Mouse (Mus musculus): ENCODE results near the gene Il17c. TPM values are rescaled to one million over a fixed set of nuclear protein-coding genes. Genes with fewer than 3 reads are reported as not detected.

Il17c gene
- polyA plus RNA-seq, 1 experiment from 2014 or later = 0.21 TPM

GRCm38 (mm10) chr8:122451161-122451703 is 29.4 kb downstream of the Il17c start:
- H3K27ac ChIP-seq = no peak overlapping the region
- H3K36me3 ChIP-seq (replicated peaks) = no peaks in the 10 kb centered on the region
- 86% methylated on average over 7 of the region's 7 CpGs for WGBS
- no peaks in the 10 kb centered on the region; the same call in 1 of the 2 replicates for H3K4me1 ChIP-seq
- no peak overlapping the region for H3K4me3 ChIP-seq
- DNase-seq (ENCODE audit: extremely low spot score, low spot score) = no peak
- H3K27me3 ChIP-seq (ENCODE audit: poor library complexity, severe bottlenecking) = peaks cover 6% of the 10 kb centered on the region; the same call in 1 of the 2 replicates
- no peaks in the 10 kb centered on the region for H3K9me3 ChIP-seq

GRCm38 (mm10) chr8:122452154-122452553 is 30.3 kb downstream of the Il17c start:
- H3K27ac ChIP-seq = no peak overlapping the region
- H3K27me3 ChIP-seq (ENCODE audit: poor library complexity, severe bottlenecking) = peaks cover 9% of the 10 kb centered on the region
- WGBS = 92% methylated on average over 10 of the region's 10 CpGs
- DNase-seq (ENCODE audit: extremely low spot score, low spot score) = no peak
- no peaks in the 10 kb centered on the region for H3K4me1 ChIP-seq
- H3K36me3 ChIP-seq (replicated peaks) = no peaks in the 10 kb centered on the region
- H3K4me3 ChIP-seq = no peak overlapping the region
- no peaks in the 10 kb centered on the region for H3K9me3 ChIP-seq

- Histone ChIP-seq H3K9me3 (no peaks in the 10 kb centered on the region), H3K4me1 (no peaks in the 10 kb centered on the region), H3K4me3 (no peak overlapping the region), H3K27ac (no peak overlapping the region), H3K27me3 (ENCODE audit: poor library complexity, severe bottlenecking) (peaks cover 31% of the 10 kb centered on the region), H3K36me3 (replicated peaks) (no peaks in the 10 kb centered on the region)
- no peak for DNase-seq (ENCODE audit: extremely low spot score, low spot score)
- 89% methylated on average over 6 of the region's 6 CpGs for WGBS
These were observed 32.6 kb downstream of the Il17c start for GRCm38 (mm10) chr8:122454409-122454808.

DNA sequence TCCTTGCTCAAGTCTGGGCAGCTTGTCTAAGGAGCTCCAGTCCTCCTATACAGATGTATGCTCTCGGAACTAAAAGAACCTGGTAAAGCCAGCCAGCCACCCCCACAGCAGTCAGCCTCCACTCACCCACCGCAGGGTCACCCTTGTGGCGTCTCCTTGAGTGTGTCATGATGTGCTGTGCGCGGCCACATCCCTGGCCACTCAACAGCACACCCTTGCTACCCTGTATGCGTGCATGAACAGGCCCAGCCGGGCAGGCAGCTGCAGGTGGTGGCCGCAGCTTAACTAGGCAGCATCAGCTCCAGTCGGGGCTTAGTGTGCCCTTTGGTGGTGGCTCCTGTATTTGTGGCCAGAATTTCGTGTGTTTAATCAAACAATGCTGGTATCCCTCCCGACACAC is 35.4 kb downstream of the Il17c start:
- H3K27ac ChIP-seq = no peak overlapping the region
- 82% methylated on average over 11 of the region's 11 CpGs for WGBS
- H3K9me3 ChIP-seq = no peaks in the 10 kb centered on the region
- H3K36me3 ChIP-seq (replicated peaks) = no peaks in the 10 kb centered on the region
- peaks cover 58% of the 10 kb centered on the region for H3K27me3 ChIP-seq (ENCODE audit: poor library complexity, severe bottlenecking)
- H3K4me1 ChIP-seq = peaks cover 24% of the 10 kb centered on the region
- no peak for DNase-seq (ENCODE audit: extremely low spot score, low spot score)
- no peak overlapping the region for H3K4me3 ChIP-seq

GRCm38 (mm10) chr8:122459218-122459900 is 37.5 kb downstream of the Il17c start:
- no peak overlapping the region for H3K4me3 ChIP-seq
- 64% methylated on average over 6 of the region's 6 CpGs for WGBS
- H3K4me1 ChIP-seq = peaks cover 46% of the 10 kb centered on the region
- H3K27ac ChIP-seq = no peak overlapping the region
- peaks cover 76% of the 10 kb centered on the region for H3K27me3 ChIP-seq (ENCODE audit: poor library complexity, severe bottlenecking)
- DNase-seq (ENCODE audit: extremely low spot score, low spot score) = no peak
- H3K36me3 ChIP-seq (replicated peaks) = no peaks in the 10 kb centered on the region
- H3K9me3 ChIP-seq = no peaks in the 10 kb centered on the region

GRCm38 (mm10) chr8:122459990-122460389 is 38.2 kb downstream of the Il17c start:
- no peak for DNase-seq (ENCODE audit: extremely low spot score, low spot score)
- Histone ChIP-seq H3K27ac (0 out of 2 replicates have a peak overlapping the region, but pooled peaks have one; percentile 1), H3K4me3 (peak overlapping the region; percentile 48), H3K27me3 (ENCODE audit: poor library complexity, severe bottlenecking) (peaks cover 76% of the 10 kb centered on the region), H3K36me3 (replicated peaks) (no peaks in the 10 kb centered on the region), H3K9me3 (no peaks in the 10 kb centered on the region), H3K4me1 (peaks cover 50% of the 10 kb centered on the region)
- WGBS = 34% methylated on average over 7 of the region's 7 CpGs

DNA sequence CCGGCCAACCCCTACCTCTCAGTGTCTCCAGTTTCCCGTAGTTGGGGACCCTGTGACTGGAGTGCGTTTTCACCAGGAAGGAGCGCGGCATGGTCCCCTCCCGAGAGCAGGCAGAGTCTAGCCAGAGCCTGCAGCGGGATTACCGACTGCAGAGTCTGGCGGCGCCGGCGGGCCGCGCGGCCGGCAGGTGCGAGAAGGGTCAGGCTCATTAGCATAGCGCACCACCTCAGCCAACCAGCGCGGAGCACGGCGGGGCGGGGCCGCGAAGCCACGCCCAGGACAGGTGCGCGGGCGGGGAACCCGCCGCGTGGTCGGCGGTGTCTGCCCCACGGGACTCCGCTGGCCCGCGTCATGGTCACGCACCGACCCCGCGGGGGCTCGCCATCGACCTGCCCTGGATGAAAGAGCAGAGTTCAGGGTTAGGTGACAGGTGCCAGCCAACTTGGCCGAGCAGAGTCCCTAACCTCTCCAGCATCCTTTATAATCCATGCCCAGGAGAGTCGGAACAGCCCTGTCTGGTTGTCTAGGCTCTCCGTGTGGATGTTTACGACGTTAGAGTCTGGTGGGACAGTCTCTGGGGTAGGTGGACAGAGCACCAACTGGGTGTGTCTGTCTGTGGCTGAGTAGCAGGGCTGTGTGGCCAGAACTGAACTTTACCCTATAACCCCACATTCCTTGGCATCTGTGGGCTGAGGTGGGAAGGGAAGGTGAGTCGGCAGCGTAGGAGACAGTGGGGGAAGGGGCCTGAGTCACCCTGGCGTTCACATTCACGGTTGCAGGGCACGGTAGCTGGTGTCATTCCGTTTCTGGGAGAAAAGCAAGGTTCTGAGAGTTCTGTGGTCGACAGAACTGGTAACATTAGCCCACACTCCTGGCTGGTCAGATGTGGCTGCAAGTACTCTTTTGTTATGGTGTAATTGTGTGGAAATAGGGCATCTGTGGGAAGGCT is 39.0 kb downstream of the Il17c start, which contains the start of gene Snai3:
Snai3 (minus strand) TSS at position 210 of the 949 bp plus-strand sequence.
- WGBS = 2% methylated on average over 56 of the region's 56 CpGs
- H3K27ac ChIP-seq = peak within 1 kb of the TSS; percentile 1; the same call in 1 of the 2 replicates

DNA sequence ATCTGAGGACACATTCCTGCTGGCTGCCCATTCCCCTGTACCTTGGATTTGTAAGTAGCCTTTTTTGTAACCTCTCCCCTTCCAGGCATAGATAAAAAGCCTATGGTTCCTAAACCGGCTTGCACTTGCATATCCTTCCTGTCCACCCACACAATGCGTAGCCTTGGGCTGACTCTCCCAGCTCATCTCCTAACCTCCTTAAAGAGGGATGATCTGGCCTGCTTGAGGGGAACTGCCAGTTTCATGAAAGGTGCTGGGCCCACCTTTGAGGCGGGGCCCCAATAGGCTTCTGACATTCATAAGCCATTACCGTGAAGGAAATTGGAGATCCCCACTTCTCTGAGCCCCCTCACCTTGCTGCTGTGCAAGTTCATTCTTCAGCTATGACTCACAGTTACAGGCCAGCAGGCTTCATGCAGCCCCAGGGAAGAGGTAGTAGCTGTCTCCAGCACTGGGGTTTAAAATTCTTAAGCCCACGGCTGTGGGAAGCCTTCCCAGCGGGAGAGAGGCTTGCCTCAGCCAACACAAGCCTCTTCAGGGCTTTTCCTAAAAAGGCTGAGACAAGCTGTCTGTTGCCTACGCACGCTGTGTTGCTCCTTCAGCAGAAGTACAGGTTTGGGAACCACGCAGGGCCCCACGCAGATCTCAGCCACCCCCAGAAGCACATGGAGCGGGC is 39.8 kb downstream of the Il17c start:
- no peak for DNase-seq (ENCODE audit: extremely low spot score, low spot score)
- Histone ChIP-seq H3K27ac (no peak overlapping the region), H3K36me3 (replicated peaks) (peaks cover 11% of the 10 kb centered on the region), H3K4me1 (peaks cover 52% of the 10 kb centered on the region), H3K4me3 (no peak overlapping the region), H3K9me3 (no peaks in the 10 kb centered on the region), H3K27me3 (ENCODE audit: poor library complexity, severe bottlenecking) (peaks cover 70% of the 10 kb centered on the region)
- WGBS = 63% methylated on average over 11 of the region's 11 CpGs

More for the DNA sequence above, 39.0 kb downstream of the Il17c start, which contains the start of gene Snai3:
- DNase-seq (ENCODE audit: extremely low spot score, low spot score) = peak; percentile 40
- Histone ChIP-seq H3K27me3 (ENCODE audit: poor library complexity, severe bottlenecking) (peaks cover 74% of the 10 kb centered on the region), H3K4me1 (peaks cover 52% of the 10 kb centered on the region), H3K4me3 (peak within 1 kb of the TSS; percentile 48), H3K36me3 (replicated peaks) (peaks cover 5% of the 10 kb centered on the region), H3K9me3 (no peaks in the 10 kb centered on the region)

DNA sequence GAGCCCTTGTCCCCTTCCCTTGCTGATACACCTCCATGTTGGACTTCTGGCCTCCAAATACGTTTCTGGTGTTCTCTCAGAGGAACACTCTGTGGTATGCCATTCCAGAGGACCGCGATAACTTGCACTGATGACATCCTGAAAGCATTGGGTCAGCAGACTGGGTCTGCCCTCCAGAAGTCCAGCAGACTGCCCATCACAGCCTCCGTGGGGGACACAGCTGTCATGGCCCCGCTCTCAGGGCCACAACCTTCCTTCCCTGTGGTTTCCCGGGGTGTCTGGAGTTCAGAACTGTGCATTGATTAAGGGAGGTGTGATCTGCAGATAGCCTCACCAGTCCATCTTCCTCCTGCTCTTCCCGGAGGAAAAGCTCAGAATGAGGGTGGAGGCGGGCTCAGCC is 40.7 kb downstream of the Il17c start:
- Histone ChIP-seq H3K36me3 (replicated peaks) (peaks cover 20% of the 10 kb centered on the region), H3K27me3 (ENCODE audit: poor library complexity, severe bottlenecking) (peaks cover 64% of the 10 kb centered on the region), H3K4me3 (no peak overlapping the region), H3K4me1 (peaks cover 52% of the 10 kb centered on the region), H3K9me3 (no peaks in the 10 kb centered on the region), H3K27ac (no peak overlapping the region)
- no peak for DNase-seq (ENCODE audit: extremely low spot score, low spot score)
- WGBS = 74% methylated on average over 8 of the region's 8 CpGs

GRCm38 (mm10) chr8:122463651-122464640 is 42.1 kb downstream of the Il17c start:
- 72% methylated on average over 12 of the region's 12 CpGs for WGBS
- Histone ChIP-seq H3K27ac (no peak overlapping the region), H3K9me3 (no peaks in the 10 kb centered on the region), H3K4me3 (no peak overlapping the region), H3K36me3 (replicated peaks) (peaks cover 33% of the 10 kb centered on the region), H3K4me1 (peaks cover 52% of the 10 kb centered on the region), H3K27me3 (ENCODE audit: poor library complexity, severe bottlenecking) (peaks cover 51% of the 10 kb centered on the region)
- no peak for DNase-seq (ENCODE audit: extremely low spot score, low spot score)

- WGBS = 69% methylated on average over 7 of the region's 7 CpGs
- Histone ChIP-seq H3K4me1 (peaks cover 49% of the 10 kb centered on the region), H3K27me3 (ENCODE audit: poor library complexity, severe bottlenecking) (peaks cover 40% of the 10 kb centered on the region), H3K27ac (no peak overlapping the region), H3K4me3 (no peak overlapping the region), H3K9me3 (no peaks in the 10 kb centered on the region), H3K36me3 (replicated peaks) (peaks cover 42% of the 10 kb centered on the region)
- DNase-seq (ENCODE audit: extremely low spot score, low spot score) = no peak
These were observed 43.2 kb downstream of the Il17c start for GRCm38 (mm10) chr8:122464985-122465384.

Measured in forebrain, embryonic 10.5 days (tissue).